Mouse (Mus musculus): ENCODE results near the gene Tbccd1. TPM values are rescaled to one million over a fixed set of nuclear protein-coding genes. Genes with fewer than 3 reads are reported as not detected.

Tbccd1 gene
- 10 to 100 TPM; 19.2 to 26.1 (median 23.1) TPM for total RNA-seq (2022)

DNA sequence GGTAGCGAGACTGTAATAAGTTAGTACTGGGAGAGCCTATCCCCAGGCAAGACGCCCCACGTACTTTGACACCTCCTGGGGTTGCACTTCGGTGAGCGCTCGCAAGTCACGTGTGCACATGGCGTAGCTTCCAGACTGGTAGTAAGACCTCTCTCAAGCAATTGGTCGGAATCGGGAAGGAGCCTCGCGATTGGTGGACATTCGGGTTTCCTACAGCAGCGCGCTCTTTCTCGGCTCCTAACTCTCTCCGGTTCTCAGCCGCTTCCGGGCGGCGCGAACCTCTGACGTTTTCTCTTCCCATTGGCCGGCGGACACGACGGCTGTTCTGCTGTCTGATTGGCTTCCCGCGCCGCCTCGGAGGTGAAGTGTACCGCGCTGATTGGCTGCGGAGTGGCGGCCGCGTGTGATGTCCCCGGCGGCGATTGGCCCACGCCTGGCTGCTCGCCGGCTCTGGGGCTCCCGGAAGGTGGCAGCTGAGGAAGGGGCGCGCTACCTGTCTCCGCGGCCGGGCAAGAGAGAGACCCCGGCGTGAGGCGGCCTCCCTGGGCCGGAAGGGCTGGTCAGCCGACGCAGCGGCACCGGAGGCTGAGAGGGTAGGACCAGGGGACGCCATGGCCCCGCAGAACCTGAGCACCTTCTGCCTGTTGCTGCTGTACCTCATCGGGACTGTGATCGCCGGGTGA is at the start of gene Tbccd1, which contains the start of gene Dnajb11:
Gene Tbccd1 (minus strand): TSS at position 239 of the 683 bp plus-strand sequence.
Gene Dnajb11 (plus strand): TSS at position 415 of the 683 bp plus-strand sequence.
- peak; percentile 99 for DNase-seq

DNA sequence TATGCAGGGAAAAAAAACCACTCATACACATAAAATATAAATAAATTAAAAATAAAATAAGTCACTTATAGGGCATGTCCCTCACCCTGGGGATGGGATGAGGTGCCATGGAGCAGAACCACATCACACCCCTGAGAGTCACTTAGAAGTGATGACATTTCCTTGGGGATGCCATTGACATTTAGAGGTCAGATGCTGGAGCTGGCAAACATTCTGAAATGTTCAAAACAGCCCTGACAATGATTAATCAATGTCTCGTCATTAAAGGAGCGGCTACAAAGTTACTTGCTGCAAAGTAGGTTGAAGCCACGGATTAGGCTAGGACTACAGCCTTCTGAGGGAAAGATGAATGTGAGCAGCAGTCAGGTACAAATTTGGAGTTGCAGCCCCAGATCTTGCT is 43.9 kb upstream of the Tbccd1 start:
- DNase-seq: no peak

GRCm38 (mm10) chr16:22899866-22900570 is 42.5 kb upstream of the Tbccd1 start:
- DNase-seq: no peak

GRCm38 (mm10) chr16:22899346-22899745 is 41.9 kb upstream of the Tbccd1 start:
- no peak for DNase-seq

DNA sequence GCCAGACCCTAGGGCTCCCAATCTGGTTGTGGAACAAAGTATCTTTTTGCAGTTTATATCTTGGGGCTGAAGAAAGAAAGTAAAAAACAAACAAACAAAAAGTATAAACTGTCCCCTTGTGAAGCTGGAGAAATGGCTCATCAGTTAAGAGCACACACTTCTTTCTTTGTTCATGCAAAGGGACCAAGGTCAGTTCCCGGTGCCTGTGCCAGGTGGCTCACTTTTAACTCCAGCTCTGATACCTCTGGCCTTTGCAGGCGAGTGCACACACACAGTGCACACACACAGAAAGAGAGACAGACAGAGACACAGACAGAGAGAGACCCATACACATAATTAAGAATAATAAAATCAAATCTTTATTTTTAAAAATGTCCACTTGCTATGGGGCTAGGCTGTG is 39.1 kb upstream of the Tbccd1 start:
- no peak for DNase-seq

GRCm38 (mm10) chr16:22894095-22894494 is 36.6 kb upstream of the Tbccd1 start:
- no peak for DNase-seq

DNA sequence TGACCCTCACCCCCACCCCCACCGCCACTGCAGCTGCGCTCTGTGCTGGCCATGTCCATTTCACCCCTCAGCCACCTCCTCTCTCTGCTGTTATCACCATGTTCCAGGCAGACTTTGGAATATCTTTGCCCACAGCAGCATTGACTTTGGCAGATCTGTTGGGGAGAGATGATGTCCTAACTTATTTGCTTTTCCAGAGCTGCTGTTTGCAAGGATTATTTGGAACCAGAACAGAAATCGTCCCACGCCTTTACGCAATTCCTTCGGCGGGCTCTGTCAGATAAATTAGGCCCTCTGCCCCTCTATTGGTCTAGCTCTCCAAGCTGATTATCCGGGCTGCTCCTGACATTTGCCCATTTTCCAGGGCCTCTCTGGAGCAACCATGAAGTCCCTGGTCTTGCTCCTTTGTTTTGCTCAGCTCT is 34.3 kb upstream of the Tbccd1 start:
- DNase-seq: no peak

GRCm38 (mm10) chr16:22890683-22891510 is 33.4 kb upstream of the Tbccd1 start, which contains the start of gene Ahsg:
Gene Ahsg (plus strand): TSS chr16:22891277.
- no peak for DNase-seq

- DNase-seq: no peak
These were observed 32.2 kb upstream of the Tbccd1 start for GRCm38 (mm10) chr16:22889716-22890115.

GRCm38 (mm10) chr16:22888835-22889234 is 31.4 kb upstream of the Tbccd1 start:
- DNase-seq: no peak

GRCm38 (mm10) chr16:22886726-22887125 is 29.3 kb upstream of the Tbccd1 start:
- peak; percentile 72 for DNase-seq

DNA sequence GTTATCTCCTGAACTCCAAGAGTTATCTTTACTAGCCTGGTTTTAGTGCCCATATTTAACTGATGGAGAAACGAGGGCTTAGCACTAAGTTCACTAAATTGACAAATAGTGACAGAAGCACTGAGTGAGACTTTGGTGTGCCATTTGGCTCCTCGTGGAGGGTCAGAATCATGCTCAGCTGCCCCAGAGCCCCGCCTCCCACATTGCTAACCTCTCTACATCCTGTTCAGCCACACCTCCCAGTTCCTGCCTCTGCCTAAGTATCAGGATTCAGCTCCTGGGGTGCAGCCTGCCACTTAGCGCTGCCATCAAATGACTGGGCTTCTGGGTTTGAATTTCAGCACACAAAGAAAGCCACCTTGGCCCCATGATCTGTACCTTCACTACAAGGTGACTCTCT is 27.9 kb upstream of the Tbccd1 start:
- no peak for DNase-seq

GRCm38 (mm10) chr16:22883441-22883840 is 26.0 kb upstream of the Tbccd1 start:
- no peak for DNase-seq

- DNase-seq: peak; percentile 43
These were observed 24.0 kb upstream of the Tbccd1 start for GRCm38 (mm10) chr16:22881487-22881886.

DNA sequence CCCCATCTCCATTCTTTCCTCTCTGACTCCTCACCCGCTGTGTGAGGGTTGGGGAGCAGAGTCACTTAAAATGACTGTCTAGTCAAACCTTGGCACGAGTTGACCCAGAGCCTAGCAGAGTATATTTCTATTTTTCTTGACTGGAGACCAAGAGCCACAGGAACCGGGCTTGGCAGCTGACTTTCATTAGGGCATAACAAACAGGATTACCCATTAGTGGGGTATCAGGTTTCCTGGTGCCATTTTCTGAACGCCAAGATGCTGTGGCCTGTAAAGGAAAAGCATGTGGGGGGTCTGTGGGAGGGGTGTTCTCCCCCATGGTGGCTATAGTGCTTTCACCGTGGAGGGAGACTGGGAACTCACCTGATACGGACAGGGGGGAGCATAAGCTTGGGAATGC is 23.4 kb upstream of the Tbccd1 start:
- DNase-seq: no peak

GRCm38 (mm10) chr16:22879945-22880595 is 22.6 kb upstream of the Tbccd1 start:
- no peak for DNase-seq

GRCm38 (mm10) chr16:22878716-22879115 is 21.2 kb upstream of the Tbccd1 start:
- DNase-seq: no peak

GRCm38 (mm10) chr16:22877660-22878390 is 20.4 kb upstream of the Tbccd1 start:
- DNase-seq: no peak

DNA sequence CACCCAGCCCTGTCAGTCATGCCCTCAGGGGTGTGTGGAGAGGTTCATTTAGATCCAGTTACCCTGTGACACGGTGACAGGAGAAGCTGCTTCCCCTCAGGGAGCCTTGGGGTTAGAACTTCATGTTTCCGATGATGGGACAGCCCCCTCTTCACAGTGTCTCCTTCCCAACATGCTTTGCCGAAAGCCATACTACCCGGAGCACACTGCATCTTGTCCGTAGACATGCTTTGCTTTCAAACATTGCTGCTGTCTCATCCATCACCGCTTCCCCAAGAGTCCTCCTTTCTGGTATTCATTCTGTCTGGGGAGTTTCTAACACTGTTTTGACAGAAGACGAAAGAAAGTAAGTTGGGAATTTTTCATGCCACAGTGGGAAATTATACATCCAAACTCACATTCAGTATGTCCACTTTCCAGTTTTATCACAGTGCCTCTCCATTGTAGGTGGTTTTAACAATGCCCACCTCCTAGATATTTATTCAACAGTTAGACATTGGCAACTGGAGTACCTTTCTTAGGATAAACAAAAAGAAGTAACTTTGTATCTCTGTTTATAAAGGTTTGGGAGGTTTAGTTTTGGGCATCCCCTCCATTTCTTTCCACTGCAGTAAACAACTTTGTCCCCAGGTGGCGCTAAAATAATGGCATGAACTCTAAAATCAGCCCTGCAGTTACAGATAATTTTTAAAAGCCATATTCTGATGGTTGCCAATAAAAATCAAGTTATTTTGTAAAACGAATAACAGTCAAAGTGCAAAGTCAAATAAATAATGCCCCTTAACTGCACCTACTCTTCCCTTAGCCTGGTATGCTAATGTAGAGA is 19.0 kb upstream of the Tbccd1 start:
- no peak for DNase-seq

DNA sequence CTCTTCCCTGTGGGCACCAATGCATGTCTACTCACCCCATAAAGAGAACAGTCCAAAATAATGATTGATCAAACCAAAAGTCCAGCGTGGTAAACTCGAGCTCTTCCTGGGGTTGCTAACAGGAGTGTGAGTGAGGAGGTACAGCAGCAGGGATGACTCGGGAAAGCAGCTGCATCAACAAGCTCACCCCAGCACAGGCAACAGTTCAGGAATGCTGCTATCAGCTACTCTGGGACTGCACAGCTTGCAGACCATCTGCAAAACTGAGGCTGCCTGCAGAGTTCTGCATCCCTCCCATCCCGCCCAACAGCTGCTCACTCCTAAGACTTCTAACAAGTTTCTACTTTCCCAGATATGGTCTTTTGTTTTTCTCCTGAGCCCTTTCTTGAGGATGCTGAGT is 15.9 kb upstream of the Tbccd1 start:
- DNase-seq: no peak

GRCm38 (mm10) chr16:22872397-22872796 is 14.9 kb upstream of the Tbccd1 start:
- DNase-seq: no peak
